Mouse (Mus musculus) heart, embryonic 11.5 days (tissue): ENCODE results near the gene Drc3. TPM values are rescaled to one million over a fixed set of nuclear protein-coding genes. Genes with fewer than 3 reads are reported as not detected.

Experiments used
- ATAC-seq: fragments of 200-750 bp; cut with Nextera tagmentation; replicated peaks from 2 replicates; pipeline ENCODE4 v1.8.0; 2017; ENCODE audit warnings: moderate library complexity; ENCODE audit not compliant: insufficient number of reproducible peaks, low FRiP score, low TSS enrichment
- H3K27ac ChIP-seq: fragments of 300-500 bp; sonication (generic); 2 replicates; pipeline ENCODE4 v1.5.1; 2014; ENCODE audit warnings: mild to moderate bottlenecking, low read depth, low read length
- H3K27me3 ChIP-seq: fragments of 300-500 bp; sonication (generic); 2 replicates; pipeline ENCODE4 v1.6.1; 2014; ENCODE audit warnings: mild to moderate bottlenecking, low read length, mixed read lengths; ENCODE audit not compliant: control insufficient read depth, insufficient read depth
- H3K36me3 ChIP-seq: fragments of 300-500 bp; sonication (generic); 2 replicates; pipeline ENCODE4 v1.6.1; 2014; ENCODE audit warnings: mild to moderate bottlenecking, low read length, moderate library complexity, mixed read lengths; ENCODE audit not compliant: control insufficient read depth, insufficient read depth
- H3K4me1 ChIP-seq: fragments of 300-500 bp; sonication (generic); 2 replicates; pipeline ENCODE4 v1.6.1; 2014; ENCODE audit warnings: low read length; ENCODE audit not compliant: control insufficient read depth, insufficient read depth
- H3K4me2 ChIP-seq: fragments of 300-500 bp; sonication (generic); 2 replicates; pipeline ENCODE4 v1.6.1; 2014; ENCODE audit warnings: mild to moderate bottlenecking, moderate library complexity
- H3K4me3 ChIP-seq: fragments of 300-500 bp; sonication (generic); 2 replicates; pipeline ENCODE4 v1.5.1; 2014; ENCODE audit warnings: low read depth, low read length
- H3K9ac ChIP-seq: fragments of 300-500 bp; sonication (generic); 2 replicates; pipeline ENCODE4 v1.6.1; 2014; ENCODE audit warnings: mild to moderate bottlenecking, low read depth, low read length, moderate library complexity
- H3K9me3 ChIP-seq: fragments of 300-500 bp; sonication (generic); replicated peaks from 2 replicates; pipeline ENCODE4 v1.6.1; 2016; ENCODE audit warnings: low read length; ENCODE audit not compliant: control insufficient read depth
- WGBS: fragments of 180-500 bp; shearing (Covaris S2); extraction: QIAGEN DNeasy Blood & Tissue Kit; methylation state at CpG from one replicate; pipeline ENCODE4 v1.1.7; 2014; ENCODE audit not compliant: insufficient replicate concordance; 5-methylcytosine and 5-hydroxymethylcytosine counted together
- polyA plus RNA-seq: library from polyadenylated mRNA; unstranded; fragments of >200 nt; fragmentation: Nextera tagmentation; extraction: Ambion mirVana; gene quantifications from 2 replicates; pipeline ENCODE4 v1.2.1, GENCODE M21; 2014

Drc3 gene
- 1.9 TPM in 2 replicates for polyA plus RNA-seq

DNA sequence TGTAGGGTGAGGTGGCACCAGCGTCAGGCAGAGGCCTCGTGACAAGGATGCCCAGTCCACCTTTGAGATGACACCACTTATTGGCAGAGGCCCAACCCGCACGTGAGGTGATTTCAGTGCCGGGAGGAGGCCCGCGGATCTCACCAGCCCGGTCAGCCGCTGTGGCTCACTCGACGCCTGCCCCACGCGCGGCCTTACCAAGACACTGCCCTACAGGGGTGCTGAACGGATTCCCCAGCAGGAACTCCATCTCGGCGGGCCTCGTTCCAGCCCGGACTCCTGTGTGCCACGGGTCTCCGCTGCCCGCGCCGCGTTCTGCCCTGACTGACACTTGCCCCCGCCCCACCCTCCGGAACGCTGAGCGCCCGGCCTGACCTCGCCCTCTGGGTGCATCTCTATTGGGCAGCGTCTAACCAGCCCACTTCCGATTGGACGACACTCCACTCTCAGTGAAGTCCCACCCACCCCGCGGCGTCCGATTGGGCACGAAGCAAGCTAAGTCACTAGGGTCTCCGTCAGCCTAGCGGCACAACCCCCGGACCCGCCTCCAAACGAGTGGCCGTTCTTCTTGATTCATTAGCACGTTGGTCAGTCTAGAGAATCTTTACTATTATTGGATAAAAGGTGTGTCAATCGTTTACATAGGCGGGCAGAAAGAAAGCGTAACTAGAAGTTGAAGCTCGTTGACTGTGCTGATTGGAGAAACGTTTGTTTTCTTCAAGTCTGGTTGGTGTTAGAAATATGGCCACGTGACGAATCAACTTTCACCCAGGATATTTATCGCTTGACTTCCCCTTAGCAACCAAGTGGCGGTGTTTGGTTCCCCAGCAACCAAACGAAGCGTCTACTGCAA, at the start of gene Drc3, which contains the start of gene Tom1l2:
TSS of gene Drc3 (plus strand) at position 771 of the 853 bp plus-strand sequence.
TSS of gene Tom1l2 (minus strand) at position 347 of the 853 bp plus-strand sequence.
- ATAC-seq: peak; percentile 99
- Histone ChIP-seq H3K9me3 (no peaks in the 10 kb centered on the region), H3K9ac (peak within 1 kb of the TSS; percentile 82), H3K36me3 (no peaks in the 10 kb centered on the region), H3K4me2 (peak within 1 kb of the TSS; percentile 92), H3K4me3 (peak within 1 kb of the TSS; percentile 77), H3K27me3 (no peaks in the 10 kb centered on the region), H3K27ac (peak within 1 kb of the TSS; percentile 82), H3K4me1 (peaks cover 15% of the 10 kb centered on the region)
- WGBS: under 1% methylated on average over 57 of the region's 57 CpGs

- H3K4me2 ChIP-seq: no peak overlapping the region
- no peak overlapping the region for H3K27ac ChIP-seq
- H3K36me3 ChIP-seq: no peaks in the 10 kb centered on the region
- no peak for ATAC-seq
- peaks cover 26% of the 10 kb centered on the region for H3K4me1 ChIP-seq
- no peak overlapping the region for H3K9ac ChIP-seq
- 63% methylated on average over 2 of the region's 2 CpGs for WGBS
- no peaks in the 10 kb centered on the region for H3K27me3 ChIP-seq
- no peak overlapping the region for H3K4me3 ChIP-seq
- no peaks in the 10 kb centered on the region; the same call in 1 of the 2 replicates for H3K9me3 ChIP-seq
These were observed 49.6 kb upstream of the Drc3 start for GRCm38 (mm10) chr11:60303497-60303896.

DNA sequence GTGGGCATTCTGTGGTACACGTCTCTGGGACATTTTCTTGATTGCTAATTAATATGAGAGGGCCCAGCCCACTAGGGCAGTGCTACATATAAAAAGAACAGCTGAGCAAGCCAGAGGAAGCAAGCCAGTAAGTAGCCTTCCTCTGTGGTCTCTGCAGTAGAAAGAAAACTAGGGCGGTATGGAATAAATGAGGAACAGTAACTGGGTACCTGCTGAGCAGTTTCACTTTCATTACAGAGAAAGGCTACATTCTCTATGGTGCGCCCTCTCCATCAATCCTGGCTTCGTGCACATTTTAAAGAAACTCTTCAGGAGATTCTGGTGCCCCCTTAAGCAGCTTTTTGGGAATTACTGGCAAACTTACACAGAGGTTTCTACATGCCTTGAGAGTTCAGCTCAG, 47.5 kb upstream of the Drc3 start:
- Histone ChIP-seq H3K27ac (no peak overlapping the region), H3K9ac (no peak overlapping the region), H3K4me1 (peaks cover 29% of the 10 kb centered on the region), H3K4me2 (no peak overlapping the region), H3K36me3 (no peaks in the 10 kb centered on the region), H3K9me3 (no peaks in the 10 kb centered on the region; the same call in 1 of the 2 replicates), H3K27me3 (no peaks in the 10 kb centered on the region), H3K4me3 (no peak overlapping the region)
- WGBS: 65% methylated on average over 4 of the region's 4 CpGs
- no peak for ATAC-seq

DNA sequence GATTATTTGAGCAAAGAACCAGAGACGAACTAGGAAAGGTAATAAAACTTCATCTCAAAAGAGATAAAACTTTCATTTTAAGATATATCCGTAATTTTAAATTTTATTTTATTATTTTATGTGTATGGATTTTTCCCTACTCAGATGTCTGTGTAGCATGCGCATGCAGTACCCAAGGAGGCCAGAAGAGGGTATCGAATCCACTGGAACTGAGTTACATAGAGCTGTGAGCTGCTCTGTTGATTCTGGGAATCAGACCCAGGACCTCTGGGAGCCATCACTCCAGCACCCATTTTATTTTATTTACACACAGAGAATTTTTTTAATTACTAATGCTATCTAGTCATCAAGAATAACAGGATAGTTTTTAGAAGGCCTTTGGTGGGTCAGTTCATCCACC, 46.3 kb upstream of the Drc3 start:
- no peaks in the 10 kb centered on the region for H3K27me3 ChIP-seq
- no peaks in the 10 kb centered on the region for H3K36me3 ChIP-seq
- H3K27ac ChIP-seq: no peak overlapping the region
- WGBS: 53% methylated on average over 4 of the region's 4 CpGs
- H3K4me2 ChIP-seq: no peak overlapping the region
- H3K9me3 ChIP-seq: no peaks in the 10 kb centered on the region; the same call in 1 of the 2 replicates
- no peak overlapping the region for H3K4me3 ChIP-seq
- H3K9ac ChIP-seq: no peak overlapping the region
- peaks cover 34% of the 10 kb centered on the region for H3K4me1 ChIP-seq
- ATAC-seq: no peak

DNA sequence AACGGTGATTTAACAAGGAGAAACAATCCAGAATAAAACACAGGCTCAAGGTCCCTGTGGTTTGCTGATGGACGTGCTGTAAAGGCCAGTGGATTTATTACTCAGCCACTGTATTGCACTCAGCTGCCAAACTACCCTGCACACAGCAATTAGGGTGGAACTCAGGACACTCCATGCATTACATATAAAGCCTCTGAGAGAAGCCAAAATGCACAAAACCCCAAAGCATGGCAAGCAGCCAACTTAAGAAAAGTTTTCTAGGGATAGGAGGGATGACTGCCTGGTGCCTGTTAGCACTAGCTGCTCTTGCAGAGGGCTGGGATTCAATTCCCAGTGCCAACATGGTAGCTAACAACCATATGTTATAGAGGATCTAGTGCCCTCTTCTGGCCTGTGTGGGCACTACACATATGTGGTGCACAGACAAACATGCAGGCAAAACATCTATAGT, 45.7 kb upstream of the Drc3 start:
- no peak overlapping the region for H3K27ac ChIP-seq
- no peaks in the 10 kb centered on the region for H3K27me3 ChIP-seq
- ATAC-seq: no peak
- H3K36me3 ChIP-seq: no peaks in the 10 kb centered on the region
- H3K4me1 ChIP-seq: peaks cover 33% of the 10 kb centered on the region
- H3K9ac ChIP-seq: no peak overlapping the region
- no peaks in the 10 kb centered on the region; the same call in 1 of the 2 replicates for H3K9me3 ChIP-seq
- H3K4me3 ChIP-seq: no peak overlapping the region
- no peak overlapping the region for H3K4me2 ChIP-seq
- whole genome bisulfite sequencing: 90% methylated on average over 2 of the region's 2 CpGs

DNA sequence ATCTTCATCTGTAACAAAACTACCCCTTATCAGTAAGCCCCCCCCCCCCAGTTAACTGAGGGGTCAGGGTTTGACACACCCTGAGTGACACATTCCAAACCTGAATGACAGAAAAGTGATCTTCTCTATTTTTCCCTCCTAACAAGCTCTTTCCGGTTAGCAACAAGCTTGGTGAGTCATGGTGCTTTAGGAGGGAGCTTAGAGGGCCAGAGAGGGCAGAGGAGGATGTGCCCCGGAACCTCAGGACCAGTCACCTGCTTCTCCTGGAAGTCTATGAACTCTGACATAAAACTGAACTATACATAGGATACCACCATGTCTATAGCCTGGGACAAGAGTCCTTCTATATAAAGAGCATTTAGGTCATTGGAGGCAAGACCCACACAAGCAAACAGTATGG, 45.1 kb upstream of the Drc3 start:
- Histone ChIP-seq H3K9me3 (no peaks in the 10 kb centered on the region; the same call in 1 of the 2 replicates), H3K4me3 (no peak overlapping the region), H3K36me3 (no peaks in the 10 kb centered on the region), H3K4me2 (no peak overlapping the region), H3K4me1 (peaks cover 35% of the 10 kb centered on the region), H3K27ac (no peak overlapping the region), H3K9ac (no peak overlapping the region), H3K27me3 (no peaks in the 10 kb centered on the region)
- WGBS: 76% methylated on average over 2 of the region's 2 CpGs
- ATAC-seq: no peak

- ATAC-seq: no peak
- Histone ChIP-seq H3K4me2 (no peak overlapping the region), H3K9ac (no peak overlapping the region), H3K9me3 (no peaks in the 10 kb centered on the region; the same call in 1 of the 2 replicates), H3K4me3 (no peak overlapping the region), H3K27ac (0 out of 2 replicates have a peak overlapping the region, but pooled peaks have one; percentile 24), H3K27me3 (no peaks in the 10 kb centered on the region), H3K36me3 (no peaks in the 10 kb centered on the region), H3K4me1 (peaks cover 35% of the 10 kb centered on the region)
- WGBS: 70% methylated on average over 12 of the region's 12 CpGs
These were observed 44.5 kb upstream of the Drc3 start for GRCm38 (mm10) chr11:60308506-60309116.

DNA sequence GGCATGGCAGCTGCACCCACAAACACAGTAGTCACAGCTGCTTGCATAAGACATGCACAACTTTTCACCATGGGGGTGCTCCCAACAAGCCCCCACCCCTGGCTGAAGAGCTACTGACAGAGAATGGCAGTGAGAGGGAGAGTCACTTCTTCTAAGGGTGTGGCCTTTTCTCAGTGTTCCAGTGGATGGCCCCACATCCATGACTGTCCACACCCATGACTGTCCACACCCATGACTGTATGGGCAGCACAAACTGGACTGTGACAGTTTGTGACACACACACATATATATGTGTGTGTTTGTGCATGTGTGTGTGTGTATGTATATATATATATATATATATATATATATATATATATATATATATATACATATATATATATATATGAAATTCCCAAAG, 43.3 kb upstream of the Drc3 start:
- Histone ChIP-seq H3K9me3 (no peaks in the 10 kb centered on the region; the same call in 1 of the 2 replicates), H3K36me3 (no peaks in the 10 kb centered on the region), H3K9ac (no peak overlapping the region), H3K27me3 (no peaks in the 10 kb centered on the region), H3K4me3 (no peak overlapping the region), H3K4me1 (peaks cover 35% of the 10 kb centered on the region), H3K27ac (no peak overlapping the region), H3K4me2 (no peak overlapping the region)
- peak; percentile 60; the same call in 1 of the 2 replicates for ATAC-seq
